Mouse (Mus musculus) thymus, adult 18-20 months (tissue): ENCODE measurements around the gene Pnldc1.
"Not testable (repeated sequence)": the region's sequence is repeated elsewhere in the genome, so short reads cannot be mapped to it uniquely, and the experiment has no call there.

ENCODE experiments used
- DNase-seq, 2 experiments: peaks; one replicate each; pipeline ENCODE4 v3.0.0; 2022; ENCODE audit warnings: mixed read lengths in 2 of 2

Pnldc1 gene

DNA sequence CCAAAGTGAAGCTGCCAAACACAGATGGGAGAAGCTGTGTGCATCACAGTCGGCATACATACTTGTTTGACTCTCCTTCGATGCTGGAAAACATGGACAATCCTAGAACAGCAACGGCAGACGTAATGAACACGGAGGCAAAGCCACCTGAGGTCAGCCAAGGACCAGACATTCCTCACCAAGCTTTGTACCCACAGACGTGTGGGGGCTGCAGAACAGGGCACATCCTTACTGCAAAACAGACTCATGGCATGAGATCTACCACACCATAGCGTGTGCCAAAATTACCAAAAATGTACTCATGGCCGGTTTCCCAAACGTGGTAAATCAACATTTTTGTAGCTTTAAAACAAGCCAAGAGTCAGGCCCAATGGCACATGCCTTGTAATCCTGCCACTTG lies 3.6 kb downstream of the Pnldc1 start:
- DNase-seq = no peak

DNA sequence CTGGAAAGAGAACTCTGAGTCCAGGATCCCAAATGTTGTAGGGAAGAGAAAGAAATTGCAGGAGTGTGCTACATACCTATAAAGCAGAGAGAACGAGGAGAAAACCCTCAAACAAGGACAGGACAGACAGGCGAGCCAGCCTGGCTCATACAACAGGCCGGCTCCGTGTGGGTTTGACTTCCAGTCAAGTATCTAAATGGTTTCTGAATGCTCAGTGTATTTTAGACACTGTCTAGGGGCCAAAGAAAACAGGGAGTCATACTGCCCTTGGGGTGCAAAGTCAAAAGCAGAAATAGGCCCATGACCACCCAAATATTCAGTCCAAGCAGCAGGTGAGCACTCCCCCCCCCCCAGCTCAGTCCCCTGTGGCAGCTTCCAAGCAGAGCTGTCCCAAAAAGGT lies 4.2 kb downstream of the Pnldc1 start:
- no peak for DNase-seq

DNA sequence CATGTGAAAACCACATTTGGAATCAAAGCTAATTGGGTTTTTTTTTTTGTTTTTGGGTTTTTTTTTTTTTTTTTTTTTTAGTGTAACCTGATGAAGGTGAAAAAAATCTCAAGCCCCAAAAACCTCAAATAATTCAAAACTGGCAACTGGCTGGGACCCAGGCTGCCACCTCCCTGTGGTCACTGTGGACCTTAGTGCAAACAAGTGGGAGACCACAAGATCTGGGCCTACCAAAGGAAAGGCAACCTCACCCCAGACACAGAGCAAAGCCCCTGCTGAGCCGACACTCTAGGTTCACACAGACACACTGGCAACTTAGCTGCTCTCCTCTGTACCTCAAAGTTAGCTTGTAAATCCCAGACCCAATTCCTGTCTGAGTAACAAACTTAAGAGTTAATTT lies 5.7 kb downstream of the Pnldc1 start:
- no peak for DNase-seq

DNA sequence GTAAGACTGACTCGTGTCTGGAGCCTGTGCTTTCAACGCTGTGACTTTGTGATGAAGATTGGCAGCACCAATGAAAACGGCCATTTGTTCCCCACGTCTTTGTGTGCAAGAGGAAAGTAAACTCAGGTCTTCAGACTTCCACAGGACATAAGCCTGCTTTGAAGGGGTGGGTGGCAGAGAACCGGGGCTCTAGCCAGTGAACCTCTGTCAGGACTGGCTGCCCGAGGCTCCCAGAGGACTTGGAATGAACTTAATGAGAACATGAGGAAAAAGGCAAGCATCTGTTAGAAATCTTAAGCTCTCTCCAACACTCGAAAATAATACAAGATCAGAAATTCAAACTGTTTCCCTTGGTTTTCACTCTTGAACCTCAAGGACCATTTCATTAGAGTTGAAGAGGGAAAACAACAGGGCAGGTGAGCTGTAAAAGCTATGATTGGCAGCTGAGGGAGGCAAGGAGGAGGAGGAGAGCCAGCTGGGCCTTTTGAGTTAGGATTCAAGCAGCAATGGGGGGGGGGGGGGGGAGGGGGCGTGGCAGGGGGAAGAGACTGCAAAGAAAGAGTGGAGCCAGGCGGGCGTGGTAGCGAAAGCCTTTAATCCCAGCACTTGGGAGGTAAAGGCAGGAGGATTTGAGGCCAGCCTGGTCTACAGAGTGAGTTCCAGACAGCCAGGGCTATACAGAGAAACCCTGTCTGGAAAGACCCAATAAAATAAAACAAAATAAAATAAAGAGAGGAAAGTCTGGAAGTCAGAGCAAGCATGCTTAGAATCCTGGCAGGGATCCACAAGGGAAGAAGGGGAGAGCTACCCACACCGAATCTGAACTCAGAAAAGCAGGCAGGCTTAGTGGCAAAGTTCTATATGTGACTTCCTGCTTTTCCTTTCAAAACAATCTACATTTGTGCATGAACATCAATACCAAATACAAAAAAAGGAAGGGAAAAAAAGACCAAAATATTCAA lies 6.4 kb downstream of the Pnldc1 start:
- no peak for DNase-seq

DNA sequence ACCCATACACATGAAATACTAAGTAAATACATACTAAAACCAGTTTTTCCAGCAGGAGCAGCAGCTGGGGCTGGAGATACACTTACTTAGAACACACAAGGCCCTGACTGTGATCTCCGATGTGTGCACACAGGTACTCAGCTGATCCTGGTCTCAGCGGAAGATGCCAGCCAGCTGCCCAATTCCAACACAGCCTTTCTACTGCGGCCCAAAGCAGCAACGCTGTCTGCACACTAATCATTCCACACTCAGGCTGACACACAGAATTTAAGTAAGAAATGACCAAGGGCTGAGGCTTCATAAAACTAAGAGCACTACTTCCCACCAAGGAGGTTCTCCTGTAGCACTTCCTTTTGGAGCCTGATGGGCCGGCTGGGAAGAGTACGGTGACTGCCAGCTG lies 7.7 kb downstream of the Pnldc1 start:
- no peak for DNase-seq

DNA sequence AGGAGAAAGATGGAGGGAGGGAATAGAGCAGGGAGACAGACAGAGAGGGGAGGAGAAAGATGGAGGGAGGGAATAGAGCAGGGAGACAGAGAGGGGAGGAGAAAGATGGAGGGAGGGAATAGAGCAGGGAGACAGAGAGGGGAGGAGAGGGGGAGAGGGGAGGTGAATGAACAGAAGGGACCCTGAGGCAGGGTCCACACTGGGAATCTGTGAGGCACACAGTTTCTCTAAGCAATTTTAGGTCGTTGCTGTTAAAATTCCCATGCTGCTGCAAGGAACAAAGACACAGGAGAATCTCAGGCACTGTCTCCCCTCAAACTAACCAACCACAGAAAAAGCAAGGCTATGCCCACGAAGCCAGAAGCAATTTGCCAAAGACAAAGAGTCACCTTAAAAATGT lies 11.4 kb downstream of the Pnldc1 start:
- DNase-seq = not testable (repeated sequence)

DNA sequence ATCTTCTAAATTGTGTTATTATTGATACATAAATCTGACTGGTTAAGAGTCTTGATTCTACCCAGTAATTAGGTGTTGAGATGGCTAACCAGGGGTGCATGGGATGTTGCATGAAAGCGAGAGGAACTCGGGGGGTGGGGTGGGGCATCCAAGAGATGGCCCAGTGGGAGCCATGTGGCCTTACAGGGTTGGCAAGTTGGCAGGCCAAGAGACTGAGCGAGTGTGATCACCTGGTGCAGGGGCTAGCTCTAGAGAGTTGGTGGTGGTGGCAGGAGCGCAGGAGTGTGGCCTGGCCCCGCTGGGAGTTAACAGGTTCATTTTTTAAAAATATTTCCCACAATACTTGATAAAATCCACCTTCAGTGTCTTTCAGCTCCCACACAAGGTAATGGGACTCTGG lies 12.4 kb downstream of the Pnldc1 start:
- DNase-seq = no peak

DNA sequence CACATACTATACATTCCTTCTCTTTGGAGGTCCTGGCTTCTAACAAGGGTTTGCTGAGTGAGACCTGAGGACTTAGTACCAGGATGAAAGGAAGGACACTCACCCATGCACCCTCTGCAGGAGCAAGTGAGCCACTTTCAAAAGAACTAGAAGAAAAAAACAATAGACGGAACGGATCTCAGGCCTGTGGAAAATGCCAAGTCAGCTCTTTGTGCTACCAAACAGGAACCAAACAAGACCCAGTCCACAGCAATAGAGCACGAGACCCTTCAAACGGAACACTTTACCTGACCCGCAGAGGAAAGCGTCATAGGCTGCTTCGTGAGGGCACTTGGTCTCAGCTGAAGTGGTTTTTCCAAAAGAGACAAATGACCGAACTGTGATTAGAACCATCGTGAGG lies 18.0 kb downstream of the Pnldc1 start:
- no peak for DNase-seq

DNA sequence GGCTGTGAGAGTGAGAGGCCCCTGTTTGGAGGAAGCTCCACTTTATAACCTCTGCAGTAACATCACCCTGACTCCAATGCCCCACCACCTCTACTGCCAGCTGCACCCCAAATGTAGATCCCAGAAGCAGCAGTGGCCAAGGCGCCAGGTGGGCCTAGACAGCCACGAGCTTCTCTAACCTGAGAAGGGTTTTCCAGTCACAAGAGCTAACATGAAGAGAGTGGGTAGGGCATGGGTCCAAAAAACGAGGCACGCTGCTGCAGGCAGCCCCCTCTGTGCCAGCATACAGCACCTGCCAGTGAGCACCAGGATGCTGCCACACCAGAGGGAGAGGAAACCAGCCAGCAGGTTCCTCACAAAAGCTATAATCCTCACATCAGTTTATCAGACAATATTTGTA lies 19.0 kb downstream of the Pnldc1 start:
- no peak for DNase-seq

DNA sequence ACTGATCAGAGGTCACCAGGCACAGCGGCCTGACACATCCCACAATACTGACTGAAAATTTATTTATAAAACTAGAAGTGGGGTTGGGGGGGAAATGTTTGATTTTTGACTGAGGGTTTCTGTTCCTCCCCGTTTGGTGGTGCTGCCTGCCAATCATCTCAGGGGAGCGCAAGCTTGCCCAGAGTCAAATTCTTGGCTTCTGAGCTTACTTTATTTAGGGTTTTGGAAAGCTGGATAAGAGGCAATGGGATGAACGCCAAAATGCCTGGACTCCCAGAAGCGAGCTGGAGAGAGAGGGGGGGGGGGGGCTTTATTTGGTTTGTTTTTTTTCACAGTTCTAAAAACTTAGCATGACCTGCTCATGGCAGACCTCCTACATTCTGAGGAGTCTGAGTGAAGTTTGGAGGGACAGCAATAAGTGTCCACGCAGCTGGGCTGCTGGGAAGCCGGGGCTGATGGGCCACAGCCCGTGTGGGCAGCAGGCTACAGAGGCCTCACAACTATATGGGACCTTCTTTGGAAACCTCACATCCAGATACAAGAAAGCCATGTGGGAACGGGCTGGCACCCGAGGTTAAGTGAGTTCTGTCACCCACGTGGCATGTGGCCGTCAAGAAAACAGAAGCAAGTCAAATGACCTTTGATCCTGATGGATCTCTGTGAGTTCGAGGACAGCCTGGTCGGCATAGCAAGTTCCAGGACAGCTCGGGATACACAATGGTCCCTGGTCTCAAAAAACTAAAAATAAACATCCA lies 22.8 kb downstream of the Pnldc1 start:
- no peak for DNase-seq

DNA sequence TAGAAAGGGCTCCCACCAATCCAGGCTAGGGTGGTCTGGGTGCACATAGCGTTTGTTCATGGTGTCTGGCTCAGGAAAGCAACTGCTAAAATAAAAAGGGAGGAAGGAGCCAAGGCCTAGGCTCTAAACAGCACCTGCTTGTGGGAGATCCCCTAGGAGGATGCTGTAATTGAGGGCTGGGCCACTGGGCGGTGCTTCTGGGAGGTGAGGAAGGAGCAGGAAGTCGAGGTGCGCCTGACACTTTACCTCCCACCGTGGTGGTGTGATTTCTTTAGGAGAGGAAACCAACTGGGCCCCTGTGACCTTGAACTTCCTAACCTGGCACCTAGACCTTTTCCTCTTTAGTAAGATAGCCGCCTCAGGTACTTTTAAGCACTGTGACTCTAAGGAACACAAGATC lies 23.4 kb downstream of the Pnldc1 start:
- DNase-seq = no peak

DNA sequence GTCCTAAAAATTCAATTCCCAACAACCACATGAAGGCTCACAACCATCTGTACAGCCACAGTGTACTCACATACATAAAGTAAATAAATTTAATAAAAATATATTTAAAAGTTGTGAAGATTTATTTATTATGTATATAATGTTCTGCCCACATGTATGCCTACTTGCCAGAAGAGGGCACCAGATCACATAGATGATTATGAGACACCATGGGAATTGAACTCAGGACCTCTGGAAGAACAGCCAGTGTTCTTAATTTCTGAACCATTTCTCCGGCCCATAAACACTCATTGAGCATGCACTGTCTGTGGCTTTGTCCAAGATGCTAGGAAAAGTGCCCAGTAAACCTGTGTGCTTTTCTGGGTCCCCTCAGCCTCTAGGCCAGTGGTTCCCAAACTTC lies 28.8 kb downstream of the Pnldc1 start:
- DNase-seq = no peak

DNA sequence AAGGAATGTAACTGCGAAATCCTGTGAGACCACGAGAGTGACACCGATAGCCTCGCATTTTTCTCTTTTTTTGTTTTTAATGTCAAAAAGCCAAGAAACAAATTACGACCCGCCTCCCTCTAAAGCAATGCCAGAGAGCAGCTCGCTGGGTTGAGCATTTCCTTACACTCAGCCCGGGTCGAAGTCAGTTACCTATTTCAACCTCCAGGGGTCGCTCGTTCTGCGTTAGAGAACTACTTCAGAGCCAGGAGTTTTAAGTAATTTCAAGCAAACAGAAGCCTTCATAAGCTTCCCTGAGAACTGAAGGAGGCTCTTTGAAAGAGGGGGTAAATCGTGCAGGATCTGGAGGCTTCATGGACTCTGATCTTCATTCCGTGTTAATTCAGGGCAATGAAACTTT lies 29.9 kb downstream of the Pnldc1 start:
- DNase-seq = peak; percentile 46 to 63

DNA sequence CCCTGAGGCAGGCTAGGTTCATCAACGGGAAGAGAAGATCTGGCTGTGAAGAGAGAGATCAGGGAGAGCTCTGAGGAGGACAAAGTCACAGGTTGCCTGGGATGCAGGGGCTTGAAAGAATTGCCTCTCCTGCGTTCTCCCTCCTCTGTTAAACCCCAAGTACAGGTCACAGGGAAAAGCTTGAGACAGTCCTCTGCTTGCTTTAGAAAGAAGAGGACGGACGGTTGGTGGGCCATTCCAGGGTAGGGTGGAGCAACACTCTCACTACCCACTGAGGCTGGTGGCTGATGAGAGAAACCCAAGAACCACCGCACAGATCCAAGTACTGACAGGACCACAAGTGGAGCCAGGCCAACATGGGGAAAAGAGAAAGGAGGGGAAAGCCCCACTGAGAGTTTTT lies 34.3 kb downstream of the Pnldc1 start, which contains the start of gene Mrgprh:
Gene Mrgprh, plus strand, starts transcription at position 301 of the 400 bp plus-strand sequence.
- no peak for DNase-seq

DNA sequence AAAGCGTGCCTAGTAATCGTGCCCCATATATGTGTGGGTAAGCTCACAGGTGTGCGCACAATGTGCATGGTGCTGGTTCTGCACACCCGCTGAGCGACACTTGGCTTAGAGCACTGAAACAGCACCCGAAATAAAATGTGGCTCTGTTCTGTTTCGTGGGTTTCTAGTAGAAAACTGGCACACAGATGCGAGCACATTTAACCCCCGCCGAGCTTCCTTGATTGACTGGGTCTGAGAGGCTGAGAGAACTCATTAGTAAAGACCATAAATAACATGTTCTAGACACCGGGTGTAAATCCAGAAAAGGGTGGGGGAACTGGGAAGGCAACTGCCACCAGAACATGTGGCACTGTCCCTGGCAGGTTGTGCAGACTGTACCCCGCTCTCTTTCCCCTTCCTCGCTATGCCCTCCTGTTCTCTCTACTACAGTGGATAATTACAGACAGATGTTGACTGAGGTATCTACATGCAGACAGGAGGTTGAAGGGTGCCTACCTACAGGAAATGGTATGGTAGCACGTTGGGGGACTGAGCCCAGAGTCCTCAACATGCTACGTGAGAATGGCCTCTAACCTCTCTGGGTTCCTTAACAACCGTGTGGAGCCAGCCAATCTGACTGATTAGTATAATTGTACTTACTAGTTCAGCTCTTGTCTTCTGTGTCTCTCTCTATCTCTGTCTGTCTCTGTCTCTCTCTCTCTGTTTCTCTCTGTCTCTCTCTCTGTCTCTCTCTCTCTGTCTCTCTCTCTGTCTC lies 37.6 kb downstream of the Pnldc1 start:
- DNase-seq = peak in 1 of 2 experiments; percentile 18

DNA sequence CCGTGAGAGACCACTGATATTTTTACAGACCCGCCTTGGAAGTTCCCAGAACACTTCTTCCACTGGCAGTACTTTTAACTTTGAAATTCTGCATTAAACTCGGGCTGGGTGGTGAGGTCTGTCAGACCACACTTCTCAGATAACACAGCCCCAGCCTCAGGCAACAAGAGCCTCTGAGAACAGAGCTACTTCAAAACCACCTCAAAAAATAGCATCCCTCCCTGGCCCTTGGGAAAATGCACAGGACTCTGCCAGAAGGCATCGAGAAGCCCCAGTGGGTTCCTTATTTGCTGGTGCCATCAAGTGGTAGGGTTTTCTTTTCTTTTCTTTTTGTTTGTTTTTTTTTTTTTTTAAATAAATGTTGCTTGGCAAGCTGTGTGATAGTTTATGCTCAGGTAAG lies 41.4 kb downstream of the Pnldc1 start:
- DNase-seq = no peak

DNA sequence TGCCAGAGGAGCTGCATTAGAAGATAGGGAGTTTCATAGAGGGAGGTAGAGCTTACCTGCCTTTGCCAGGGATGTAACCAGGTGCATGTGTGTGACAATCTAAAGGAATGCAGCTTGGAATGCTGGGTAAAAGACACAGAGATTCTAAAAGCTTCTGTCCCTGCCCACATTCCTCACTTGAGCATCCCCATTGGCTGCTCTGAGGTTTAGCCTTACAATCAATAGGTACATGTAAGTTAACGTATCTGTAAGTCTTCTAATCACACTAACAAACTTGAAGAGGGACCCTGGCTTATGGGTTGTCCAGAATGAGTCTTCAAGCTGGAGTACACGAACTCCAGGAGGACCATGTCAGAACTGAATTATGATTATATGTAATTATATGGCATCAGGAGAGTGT lies 42.0 kb downstream of the Pnldc1 start, which contains the start of gene Mas1:
Gene Mas1, minus strand, starts transcription at position 101 of the 400 bp plus-strand sequence.
- no peak for DNase-seq

DNA sequence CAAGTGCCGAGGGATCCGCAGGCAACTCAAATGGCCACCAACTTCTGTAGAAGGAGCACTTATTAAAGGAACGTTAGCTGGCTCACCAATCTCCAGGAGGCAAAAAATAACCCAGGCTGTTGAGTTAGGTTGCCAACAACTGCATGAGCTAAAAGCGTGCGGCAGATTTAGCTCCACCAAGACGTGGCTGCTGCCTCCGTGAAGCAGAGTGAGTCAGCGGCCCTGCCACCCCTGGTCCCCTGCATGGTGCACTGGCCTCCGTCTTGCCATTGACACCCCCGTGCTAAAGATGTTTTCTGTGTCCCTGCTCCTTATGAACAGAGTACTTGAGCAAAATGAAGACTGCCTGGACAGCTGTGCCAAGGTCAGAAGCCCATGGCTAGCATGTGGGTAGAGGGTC lies 43.2 kb downstream of the Pnldc1 start:
- no peak for DNase-seq

DNA sequence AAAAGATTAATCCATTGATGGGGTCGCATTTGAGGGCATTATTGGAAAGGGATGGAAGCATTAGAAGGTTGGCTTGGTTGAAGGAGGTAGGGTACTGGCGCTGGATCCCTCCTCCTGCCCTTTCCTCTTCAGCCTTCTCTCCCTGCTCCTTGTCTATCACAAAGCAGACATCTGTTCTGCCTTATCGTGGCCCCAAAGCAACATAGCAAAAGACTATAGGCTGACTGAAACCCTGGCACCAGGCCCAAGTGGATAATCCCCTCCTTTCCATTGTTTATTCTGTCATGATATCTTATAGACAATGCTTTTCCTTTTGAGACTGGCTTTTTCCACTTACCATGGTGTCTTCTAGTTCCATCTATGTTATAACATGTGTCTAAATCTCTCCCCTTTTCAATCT lies 44.6 kb downstream of the Pnldc1 start:
- no peak for DNase-seq

DNA sequence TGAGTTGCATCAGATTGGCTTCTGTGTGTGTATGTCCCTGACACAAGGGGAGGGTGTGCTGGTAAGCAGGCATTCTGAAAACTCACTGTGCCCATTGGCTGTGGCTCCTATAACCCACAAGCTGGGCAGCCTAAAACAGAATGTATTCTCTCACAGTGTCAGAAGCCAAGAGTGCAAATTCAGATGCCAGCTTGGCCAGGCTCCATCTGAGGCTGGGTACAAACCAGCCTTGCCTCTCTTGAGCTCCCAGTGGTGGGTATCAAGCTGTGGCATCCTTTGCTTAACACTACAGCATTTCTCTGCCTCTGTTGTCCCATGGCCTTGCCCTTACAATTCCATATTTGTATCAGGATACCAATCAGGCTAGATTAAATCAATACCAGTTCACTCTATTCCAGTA lies 45.9 kb downstream of the Pnldc1 start:
- no peak for DNase-seq

DNA sequence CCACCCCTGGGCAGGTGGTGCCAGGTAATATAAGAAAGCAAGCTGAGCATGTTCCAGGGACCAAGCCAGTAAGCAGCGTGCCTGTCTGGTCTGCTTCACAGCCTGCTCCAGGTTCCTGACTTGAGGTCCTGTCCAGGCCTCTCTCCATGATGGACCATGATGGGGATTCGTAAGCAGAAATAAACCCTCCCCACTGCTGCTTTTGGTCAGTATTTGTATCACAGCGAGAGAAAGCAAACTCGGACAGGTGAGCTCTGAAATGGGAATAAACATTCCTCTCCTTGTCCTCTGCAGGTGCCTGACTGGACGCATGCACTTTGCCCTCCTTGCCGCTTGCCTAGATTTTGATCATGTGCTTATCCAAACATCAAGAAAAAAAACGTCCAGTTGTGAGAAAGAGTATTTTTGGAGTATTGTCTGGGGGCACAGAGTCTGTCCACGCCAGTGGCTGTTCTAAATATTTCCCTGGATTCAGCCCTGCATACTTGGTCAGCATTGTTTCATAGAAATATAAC lies 51.0 kb downstream of the Pnldc1 start:
- no peak for DNase-seq

DNA sequence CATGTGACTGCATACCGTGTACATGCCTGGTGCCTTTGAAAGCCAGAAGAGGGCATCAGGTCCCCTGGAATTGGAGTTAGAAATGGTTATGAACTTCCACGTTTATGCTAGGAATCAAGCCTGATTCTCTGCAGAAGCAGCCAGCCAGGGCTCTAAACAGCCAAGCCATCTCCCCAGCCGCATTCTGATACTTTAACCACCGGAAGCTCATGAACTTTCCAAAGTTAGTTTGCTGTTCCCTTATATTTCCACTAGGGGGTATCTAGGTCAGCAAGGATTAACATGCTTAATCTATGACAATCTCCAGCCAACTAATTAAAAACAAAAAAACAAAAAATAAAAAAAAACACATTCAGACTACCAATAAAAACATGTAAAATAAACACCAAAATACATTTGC lies 52.0 kb downstream of the Pnldc1 start:
- DNase-seq = no peak

DNA sequence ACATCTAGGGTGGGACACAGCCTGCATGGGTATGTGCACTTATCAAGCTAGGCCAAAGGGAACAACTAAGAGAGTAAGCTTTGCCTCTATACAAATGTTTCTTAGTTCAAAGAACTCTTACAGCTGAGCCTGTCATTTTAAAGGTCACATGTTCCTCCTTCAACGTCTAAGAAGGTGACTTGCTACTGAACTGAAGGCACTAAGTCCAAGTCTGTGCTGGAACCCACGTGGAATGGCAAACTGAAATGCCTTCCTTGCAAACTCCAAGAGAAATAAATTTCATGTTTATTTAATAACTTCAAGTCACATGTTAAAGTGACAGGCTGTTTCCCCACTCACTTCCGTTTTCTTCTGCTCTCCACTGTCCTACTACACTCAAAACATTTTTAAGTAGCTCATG lies 52.6 kb downstream of the Pnldc1 start:
- no peak for DNase-seq
